Mouse (Mus musculus) left cerebral cortex, postnatal 4 days (tissue): Measurements from ENCODE around the gene Stox2. TPM values are rescaled to one million over a fixed set of nuclear protein-coding genes. Genes with fewer than 3 reads are reported as not detected.
A peak's percentile ranks its signal among the peaks of the same experiment; 100 is the strongest.

ENCODE experiments used
- DNase-seq: peaks from one replicate; pipeline ENCODE4 v3.0.0-alpha.2; 2022
- intact Hi-C: fragments of 180-260 bp; cut with DNase I; formaldehyde crosslinking; loops from one replicate; pipeline ENCODE4 v1.15.1; 2025
- total RNA-seq, 2 experiments: library from RNA; stranded (reverse); gene quantifications; 2 replicates each; pipeline ENCODE4 v1.2.3; 2021

Stox2 gene
- total RNA-seq, 2 experiments from 2014 or later, result 118 to 122 TPM

DNA sequence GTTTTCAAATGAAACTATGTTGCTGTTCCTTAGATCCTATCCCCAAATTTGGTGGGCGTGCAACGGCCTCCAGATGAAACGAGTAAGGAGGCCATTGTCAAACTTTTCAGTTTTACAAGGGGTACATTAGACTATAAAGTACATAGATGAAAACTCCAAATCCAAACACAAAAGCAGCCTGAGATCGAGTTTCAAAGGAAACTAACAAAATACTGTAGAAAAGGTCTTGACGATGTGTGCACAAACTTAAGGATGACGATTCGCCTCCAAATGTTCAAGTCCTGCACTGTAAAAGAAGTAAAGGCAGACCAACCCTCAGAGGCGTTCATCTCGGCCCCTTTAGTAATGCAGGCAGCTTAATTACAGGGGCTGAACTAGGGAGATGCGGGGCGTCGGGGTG lies 34.8 kb downstream of the Stox2 start:
- DNase-seq, result no peak
- intact Hi-C loops, result no loop called here

DNA sequence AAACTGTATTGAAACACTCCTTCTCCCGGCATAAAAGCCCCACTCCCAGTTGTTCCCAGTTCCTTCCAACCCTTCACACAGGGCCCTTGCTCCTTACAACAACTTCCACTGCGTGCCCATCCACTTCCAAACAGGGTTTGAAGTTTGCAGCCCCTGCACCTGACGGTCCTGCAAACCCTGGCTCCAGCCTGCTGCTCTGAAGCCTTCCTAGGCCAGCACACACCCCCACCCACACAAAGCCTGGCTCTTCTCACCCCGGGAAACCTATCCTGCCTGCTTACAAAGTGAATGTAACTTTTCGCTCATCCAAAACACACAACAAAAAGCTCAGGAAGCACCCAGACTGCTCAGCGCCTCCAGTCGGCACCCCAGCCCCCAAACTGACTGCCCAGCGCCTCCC lies 37.1 kb downstream of the Stox2 start:
- no peak for DNase-seq
- intact Hi-C loops, result no loop called here

DNA sequence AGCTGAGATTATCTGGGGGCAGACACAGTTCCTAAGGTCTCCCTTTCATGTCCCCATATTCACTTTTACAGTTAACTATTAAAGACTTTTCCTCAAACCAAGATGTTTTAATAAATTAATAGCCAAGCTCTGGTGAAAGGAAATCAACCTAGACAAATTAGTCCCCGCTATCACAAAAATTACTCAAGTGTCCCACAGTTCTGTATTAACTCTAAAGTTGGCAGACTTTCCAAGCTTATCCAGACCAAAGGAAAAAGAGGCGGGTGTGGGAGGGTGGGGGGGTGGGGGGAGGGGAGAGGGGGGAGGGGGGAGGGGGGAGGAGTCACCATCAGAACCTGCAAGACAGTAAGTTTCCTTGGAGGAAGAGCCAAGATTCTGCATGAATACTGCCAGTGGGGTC lies 41.3 kb downstream of the Stox2 start:
- DNase-seq, result no peak
- intact Hi-C loops, result no loop called here

DNA sequence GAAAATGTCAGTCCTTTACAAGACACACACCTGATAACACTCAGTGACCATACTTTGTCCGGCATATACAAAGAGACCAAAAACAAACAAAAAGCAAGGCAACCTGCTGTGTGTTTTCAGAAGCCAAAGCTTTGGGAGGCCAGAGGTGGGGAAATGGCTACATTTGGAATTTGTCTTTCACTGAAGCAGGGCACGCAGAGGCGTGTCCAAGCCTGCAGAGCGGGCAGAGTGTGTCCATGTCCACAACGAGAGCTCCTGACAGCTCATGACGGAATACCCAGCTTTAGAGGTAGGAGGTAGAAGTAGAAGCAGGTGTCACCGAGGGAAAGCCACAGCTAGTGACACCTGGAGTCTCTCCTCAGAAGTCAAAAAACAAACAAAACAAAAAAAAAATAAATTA lies 53.2 kb downstream of the Stox2 start:
- DNase-seq, result no peak
- intact Hi-C loops, result no loop called here

DNA sequence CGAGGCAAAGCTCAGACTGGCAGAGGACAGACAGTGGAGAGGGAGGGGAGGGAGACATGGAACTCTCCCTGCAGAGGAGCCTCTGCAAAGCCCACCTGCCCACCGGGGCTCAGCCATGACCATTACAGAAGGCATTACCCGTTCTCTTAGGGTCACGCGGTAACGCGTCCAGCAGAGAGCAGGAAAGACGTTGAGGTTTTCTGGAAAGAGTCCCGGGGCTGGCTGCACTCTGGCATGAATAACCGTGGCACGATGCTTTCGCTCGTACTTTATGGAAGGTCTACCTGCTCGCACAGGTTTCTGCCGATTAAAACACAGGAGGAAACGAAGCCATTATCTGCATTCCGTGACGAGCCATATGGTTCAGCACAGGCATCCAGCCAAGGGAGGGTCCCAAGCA lies 53.9 kb downstream of the Stox2 start:
- intact Hi-C loops, result no loop called here
- no peak for DNase-seq

DNA sequence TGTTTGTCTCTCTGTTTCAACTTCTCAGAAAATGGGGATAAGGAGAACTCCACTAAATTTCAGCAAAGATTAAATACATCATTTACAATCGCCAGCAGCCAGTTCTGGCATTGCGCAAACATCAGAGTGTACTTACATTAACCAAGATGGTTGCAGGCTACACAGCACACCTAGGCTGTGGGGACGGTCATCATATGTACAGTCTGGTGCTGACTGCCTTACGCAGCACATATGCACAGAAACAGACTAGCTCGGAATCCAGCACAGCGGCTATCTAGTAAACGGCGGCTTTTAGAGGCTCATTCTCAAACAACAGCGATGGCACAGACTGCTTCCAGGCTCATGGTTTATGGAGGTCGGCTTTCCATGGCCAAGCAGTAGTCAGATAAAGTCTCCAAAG lies 54.3 kb downstream of the Stox2 start:
- intact Hi-C loops, result no loop called here
- DNase-seq, result no peak

DNA sequence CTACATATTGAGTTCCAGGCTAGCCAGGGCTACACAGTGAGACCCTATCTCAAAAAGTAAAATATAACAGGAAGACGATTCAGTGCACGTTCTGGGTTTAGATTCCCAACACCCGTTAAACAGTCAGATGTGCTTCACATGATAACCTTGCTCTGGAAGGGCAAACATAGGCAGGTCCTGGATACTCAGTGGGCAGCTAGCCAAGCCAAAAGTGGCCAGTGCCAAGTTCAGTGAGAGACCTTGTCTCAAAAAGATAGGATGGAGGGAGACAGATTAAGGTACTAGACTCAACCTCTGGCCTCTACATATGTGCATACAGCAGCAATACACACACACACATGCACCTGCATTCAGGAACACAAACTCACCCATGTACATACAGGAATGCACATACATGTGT lies 56.7 kb downstream of the Stox2 start:
- DNase-seq, result no peak
- intact Hi-C loops, result no loop called here

DNA sequence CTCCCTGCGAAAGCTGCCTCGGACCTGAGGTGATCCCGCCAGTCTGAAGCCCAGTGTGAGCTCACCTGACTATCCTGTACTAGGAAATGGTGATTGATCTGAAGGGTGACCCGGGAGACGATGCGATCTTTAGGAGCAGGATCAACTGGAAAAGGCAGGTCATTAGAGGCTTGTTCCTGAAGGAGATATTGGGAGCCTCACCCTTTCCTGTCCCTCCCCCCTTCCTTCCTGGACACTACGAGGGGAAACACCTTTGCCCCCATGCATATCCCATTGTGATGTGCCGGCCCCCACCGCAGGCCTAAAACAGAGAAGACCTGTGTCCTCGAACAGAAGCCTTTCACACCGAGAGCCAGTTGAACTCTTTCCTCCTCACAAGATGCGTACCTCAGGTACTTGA lies 58.0 kb downstream of the Stox2 start:
- intact Hi-C loops, result no loop called here

DNA sequence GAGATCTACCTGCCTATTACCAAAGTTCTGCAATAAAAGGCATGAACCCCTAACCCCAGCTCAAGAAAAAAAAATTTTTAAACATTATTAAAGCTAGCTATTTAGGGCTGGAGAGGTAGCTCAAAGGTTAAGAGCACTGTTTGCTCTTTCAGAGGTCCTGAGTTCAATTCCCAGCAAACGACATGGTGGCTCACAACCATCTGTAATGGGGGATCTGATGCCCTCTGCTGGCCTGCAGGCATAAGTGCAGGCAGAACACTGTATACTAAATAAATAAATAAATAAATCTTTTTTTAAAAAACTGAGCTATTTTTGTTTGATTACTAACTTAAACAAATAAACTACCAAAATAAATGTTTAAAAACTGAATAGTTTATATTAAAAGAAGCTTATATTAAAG lies 60.4 kb downstream of the Stox2 start:
- DNase-seq, result no peak
- intact Hi-C loops, result no loop called here

More for the DNA sequence above, 58.0 kb downstream of the Stox2 start:
- DNase-seq, result no peak

DNA sequence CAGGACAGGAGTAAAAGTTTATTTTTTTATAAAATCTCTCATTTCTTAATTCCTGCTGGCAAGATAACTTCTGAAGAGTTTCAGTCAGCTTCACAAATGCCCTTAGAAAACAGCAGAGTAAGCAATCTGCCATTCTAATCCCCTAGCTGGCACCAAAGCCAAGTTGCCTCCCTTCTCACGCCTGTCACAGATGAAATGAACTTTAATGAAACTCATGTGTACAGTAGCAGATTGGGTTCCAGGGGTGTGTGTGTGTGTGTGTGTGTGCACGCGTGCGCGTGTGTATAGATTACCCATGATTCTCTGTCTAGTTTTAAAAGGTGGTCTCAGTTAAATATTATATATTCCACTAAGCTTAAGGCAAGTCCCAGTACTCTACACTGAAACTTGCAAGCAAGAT lies 62.0 kb downstream of the Stox2 start:
- intact Hi-C loops, result no loop called here
- no peak for DNase-seq

DNA sequence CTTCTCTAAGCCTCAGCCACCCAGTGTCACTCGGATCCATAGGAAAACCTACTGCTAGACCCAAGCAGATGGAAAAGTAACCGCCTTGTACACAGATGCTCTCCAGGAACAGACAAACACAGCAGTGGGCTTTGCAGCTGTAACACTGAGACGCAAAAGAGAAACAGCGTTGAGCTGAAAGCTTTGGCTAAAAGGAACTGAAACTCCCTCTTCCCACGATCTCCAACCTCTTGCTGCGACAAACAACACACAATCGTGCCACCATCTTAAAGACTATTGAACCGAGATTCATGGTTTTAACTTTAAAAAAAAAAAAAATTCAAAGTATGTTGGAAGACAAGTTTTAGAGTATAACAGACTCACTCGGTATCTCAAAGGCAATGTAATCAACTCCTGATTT lies 62.5 kb downstream of the Stox2 start:
- intact Hi-C loops, result no loop called here
- DNase-seq, result no peak

DNA sequence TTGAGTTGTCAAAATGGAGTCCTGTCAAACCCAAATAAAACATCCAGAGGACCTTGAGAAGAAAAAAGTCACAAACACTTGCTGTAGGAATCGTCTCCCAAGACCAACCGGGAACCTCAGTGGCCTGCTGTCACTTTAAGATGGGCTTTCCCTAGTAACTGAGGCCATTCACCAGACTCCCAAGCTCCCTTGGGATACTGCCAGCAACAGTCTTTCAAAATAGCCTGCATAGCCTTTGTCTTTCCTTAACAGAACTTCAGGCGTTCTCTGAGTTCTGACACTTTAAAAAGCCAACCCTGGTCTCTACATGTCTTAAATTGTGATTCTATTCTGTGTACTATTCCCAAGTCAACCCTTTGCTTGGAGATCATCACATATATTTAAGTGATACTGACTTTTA lies 64.9 kb downstream of the Stox2 start:
- peak; percentile 44 for DNase-seq
- intact Hi-C loops, result no loop called here

DNA sequence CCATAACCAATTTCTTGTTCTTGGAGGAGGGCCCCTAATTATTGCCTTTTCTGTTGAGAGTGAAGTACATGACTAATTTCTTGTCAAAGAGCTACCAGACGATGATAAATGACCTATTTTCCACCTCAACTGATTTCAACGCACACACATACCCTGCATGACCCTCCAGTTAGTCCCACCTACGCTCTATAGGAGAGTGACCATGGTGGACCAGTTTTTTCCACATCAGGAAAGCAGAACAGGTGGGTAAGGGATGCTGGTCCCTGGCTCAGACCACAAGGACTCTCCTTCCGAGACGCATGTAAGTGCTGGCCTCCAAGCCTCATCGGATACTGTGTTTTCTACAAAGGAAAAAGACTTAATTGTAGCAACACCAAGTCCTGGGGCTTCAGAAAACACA lies 65.4 kb downstream of the Stox2 start:
- DNase-seq, result no peak
- intact Hi-C loops, result no loop called here

DNA sequence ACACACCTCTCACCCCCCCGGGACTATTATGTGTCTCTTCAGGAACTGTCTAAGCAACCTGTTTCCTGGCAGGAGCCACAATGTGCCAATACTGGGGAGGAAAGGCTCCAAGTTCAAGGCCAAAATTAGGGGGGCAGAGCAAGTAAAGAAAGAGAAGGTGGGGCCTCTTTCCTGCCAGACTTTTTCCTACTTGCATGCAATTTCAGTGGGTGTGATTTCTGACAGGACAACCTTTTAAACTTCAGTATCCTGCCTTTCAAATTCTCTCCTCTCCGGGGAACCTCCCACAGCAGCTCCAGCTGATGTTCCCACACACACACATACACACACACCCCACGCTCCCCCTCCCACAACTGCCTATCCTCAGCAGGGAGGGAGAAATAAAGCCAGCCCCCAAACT lies 66.1 kb downstream of the Stox2 start:
- intact Hi-C loops, result no loop called here
- DNase-seq, result no peak

DNA sequence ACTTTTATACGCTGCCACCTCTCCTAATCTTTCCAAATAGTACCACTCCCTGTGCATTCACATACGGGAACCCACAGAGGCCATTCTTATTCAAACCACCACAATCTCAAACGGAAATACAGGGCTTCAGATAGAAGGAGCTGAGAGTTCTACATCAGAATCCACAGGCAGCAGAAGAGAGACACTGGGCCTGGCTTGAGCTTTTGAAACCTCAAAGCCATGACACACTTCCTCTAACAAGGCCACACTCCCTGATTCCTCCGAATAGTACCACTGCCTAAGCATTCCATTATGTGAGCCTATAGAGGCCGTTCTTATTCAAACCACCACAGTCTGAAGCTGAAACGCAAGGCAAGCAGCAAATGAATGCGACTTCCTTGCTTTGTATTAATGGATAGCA lies 69.5 kb downstream of the Stox2 start:
- intact Hi-C loops, result no loop called here

DNA sequence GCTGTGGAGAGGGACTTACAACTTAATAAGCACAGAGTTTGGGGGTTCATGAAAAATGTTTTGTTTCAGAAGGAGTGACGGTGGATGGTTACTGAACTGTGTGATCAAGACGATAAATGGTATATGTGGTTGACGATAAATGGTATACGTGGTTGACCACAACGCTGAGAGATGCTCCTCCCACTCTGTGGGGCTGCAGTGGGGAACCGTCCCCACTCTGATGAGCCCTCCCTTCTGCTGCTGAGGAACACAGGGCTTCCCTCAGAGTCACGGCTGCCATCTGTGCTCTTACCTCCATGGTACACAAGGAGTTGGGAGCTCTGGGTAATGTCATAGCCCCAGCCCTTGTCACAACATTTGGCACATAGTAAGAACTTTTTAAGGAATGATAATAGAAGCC lies 72.4 kb downstream of the Stox2 start:
- DNase-seq, result no peak
- intact Hi-C loops, result loop anchor here (5.0 kb wide), 1 partner anchor 701 kb away; no protein-coding TSS in a partner anchor

More for the DNA sequence above, 69.5 kb downstream of the Stox2 start:
- DNase-seq, result no peak

DNA sequence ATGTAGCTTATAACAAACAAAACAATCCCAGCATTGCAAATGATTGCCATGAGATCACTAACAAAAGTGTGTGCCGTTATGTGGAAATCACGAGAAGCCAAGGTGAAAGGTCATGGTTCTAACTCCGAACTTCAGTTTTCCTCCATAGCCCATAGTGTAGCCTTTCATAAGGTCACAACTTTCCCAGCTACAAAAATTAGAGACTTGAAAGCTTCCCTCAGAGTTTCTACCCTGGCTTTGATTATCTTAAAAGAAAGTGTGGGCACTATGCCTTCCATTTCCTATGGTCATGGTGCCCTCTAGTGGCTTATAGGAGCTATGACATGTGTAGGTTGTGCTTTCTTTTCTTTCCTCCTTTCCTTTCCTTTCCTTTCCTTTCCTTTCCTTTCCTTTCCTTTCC lies 74.6 kb downstream of the Stox2 start:
- intact Hi-C loops, result loop anchor here (5.0 kb wide), 1 partner anchor 699 kb away; no protein-coding TSS in a partner anchor
- no peak for DNase-seq

DNA sequence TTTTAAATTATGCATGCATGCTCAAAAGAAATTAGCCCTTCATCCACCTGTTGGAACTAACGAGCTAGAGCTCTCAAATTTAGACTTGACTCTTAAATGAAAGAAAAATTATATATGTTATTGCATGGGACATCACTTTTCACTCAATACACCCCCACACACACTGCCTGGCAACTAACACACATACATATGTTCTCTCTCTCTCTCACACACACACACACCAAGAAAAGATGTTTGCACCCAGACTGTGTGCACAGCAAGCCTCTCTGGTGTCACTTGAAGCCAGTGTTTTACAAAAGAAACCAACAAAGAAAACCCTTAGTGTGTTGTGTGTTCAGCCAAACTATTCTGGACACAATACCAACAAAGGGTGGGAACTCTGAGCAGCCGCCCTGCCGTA lies 75.1 kb downstream of the Stox2 start:
- no peak for DNase-seq
- intact Hi-C loops, result loop anchor here (5.0 kb wide), 1 partner anchor 699 kb away; no protein-coding TSS in a partner anchor

DNA sequence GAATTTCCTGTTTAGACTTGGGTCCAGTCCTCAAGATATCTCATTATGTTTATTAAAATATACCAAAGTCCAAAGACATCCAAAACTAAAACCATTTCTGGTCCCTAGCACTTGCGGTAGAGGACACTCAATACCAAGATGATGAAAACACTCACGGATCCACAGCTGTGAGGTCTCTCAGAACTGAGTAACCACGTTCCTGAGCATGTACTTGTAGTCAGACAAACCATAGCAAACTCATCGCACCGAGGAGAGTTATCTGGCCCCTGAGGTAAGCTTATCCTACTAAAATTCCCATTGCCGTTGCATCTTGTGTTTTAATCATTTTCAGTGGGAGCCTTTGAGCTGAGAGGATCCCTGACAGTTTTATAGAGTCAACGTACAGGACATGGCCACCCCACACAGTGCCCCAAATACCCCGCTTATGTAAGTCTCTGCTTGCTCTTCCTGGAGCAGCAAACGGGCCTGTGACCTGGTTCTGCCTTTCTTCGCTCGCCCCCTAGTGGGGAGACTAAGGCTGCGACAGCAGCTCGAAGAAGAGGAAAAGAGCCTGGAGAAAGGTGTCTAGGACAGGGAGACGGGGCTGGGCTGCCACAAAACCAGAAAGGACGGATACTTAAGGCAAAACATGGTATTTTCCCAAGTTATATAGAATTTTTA lies 75.6 kb downstream of the Stox2 start:
- DNase-seq, result peak; percentile 90
- intact Hi-C loops, result loop anchor here (5.0 kb wide), 1 partner anchor 698 kb away; no protein-coding TSS in a partner anchor

DNA sequence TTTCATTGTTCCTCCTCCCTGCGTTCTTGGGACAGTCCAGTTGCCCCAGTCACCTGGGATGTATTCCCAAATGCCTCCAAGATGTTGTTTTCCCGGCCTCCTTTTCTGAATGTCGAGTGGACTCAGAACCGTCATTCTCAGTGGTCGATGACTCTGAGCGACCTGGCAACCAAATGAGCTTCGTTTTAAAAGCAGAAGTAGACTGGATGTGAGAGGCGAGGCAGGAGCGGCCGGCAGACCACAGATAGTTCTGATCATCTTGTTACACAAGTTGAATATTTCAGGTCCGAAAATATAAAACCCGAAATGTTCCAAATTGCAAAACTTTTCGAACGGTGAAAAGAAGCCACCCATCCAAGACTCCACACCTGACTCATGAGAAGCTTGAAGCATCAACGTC lies 76.2 kb downstream of the Stox2 start:
- intact Hi-C loops, result loop anchor here (5.0 kb wide), 1 partner anchor 698 kb away; no protein-coding TSS in a partner anchor
- DNase-seq, result no peak

DNA sequence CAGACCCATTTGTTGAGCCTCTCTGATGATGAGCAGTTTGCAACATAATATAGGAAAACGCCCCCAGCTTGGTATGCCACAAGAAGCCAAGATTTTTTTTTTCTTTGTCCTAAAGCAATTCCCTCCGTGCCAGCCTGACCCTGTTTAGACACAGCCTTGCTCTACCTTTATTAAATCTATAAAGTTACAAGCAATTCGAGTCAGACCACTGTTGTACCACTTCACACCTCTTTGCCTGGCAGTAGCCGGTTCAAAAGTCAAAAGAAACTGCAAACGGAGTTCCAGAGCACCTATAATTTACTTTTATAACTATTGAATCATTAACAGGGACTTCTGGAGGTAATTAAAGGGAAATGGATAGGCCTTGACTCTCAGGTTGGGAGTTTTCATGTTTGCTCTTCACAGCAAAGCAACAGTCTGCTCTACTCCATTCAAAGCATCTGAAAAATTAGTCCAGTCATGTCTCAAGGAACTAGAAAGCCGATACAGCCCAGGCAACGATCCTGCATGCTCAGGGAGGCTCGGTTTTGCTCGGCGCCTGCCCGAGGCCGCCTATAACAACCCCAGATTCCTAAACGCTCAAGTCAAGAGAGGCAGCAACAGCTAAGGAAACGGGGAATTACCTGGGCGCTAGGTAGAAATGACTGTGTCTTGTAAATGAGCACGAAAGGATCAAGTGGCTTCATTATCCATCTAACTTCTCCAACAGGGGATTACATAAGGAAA lies 77.0 kb downstream of the Stox2 start:
- DNase-seq, result no peak
- intact Hi-C loops, result no loop called here

DNA sequence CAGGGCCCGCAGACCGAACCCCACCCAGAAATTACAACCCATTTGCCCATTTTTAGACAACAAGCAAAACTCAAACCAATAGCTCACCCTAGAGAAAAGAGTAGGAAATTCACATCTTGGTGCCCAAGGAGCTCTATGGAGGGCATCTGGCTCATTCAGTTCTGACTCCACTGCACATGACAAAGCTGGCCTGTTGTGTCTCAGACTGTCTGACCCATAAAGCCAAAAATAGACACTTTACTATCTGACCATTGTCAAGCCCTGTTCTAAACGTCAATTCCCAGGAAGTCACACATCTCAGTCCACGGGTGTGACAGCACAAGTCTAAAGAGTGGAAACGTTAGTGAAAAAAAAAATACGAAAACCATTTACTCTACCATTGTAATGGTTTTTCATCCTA lies 79.1 kb downstream of the Stox2 start:
- intact Hi-C loops, result loop anchor here (1.0 kb wide), 1 partner anchor 351 kb away; no protein-coding TSS in a partner anchor

More for the DNA sequence above, 79.1 kb downstream of the Stox2 start:
- DNase-seq, result no peak
